Mouse (Mus musculus) testis, adult 2 months (tissue): Measurements from ENCODE around the gene Smlr1. TPM values are rescaled to one million over a fixed set of nuclear protein-coding genes. Genes with fewer than 3 reads are reported as not detected.

ENCODE experiments used
- H3K27ac ChIP-seq: fragments of 200-500 bp; 2 replicates; pipeline ENCODE4 v1.5.1; 2012; ENCODE audit warnings: low read depth, low read length; ENCODE audit not compliant: control insufficient read depth, insufficient read depth
- H3K27me3 ChIP-seq: fragments of 200-500 bp; 2 replicates; pipeline ENCODE4 v1.6.1; 2012; ENCODE audit warnings: mild to moderate bottlenecking, low read length, moderate library complexity; ENCODE audit not compliant: control insufficient read depth, insufficient read depth
- H3K36me3 ChIP-seq: fragments of 200-500 bp; 2 replicates; pipeline ENCODE4 v1.6.1; 2012; ENCODE audit warnings: mild to moderate bottlenecking, low read length; ENCODE audit not compliant: control insufficient read depth, insufficient read depth
- H3K4me1 ChIP-seq: fragments of 200-500 bp; 2 replicates; pipeline ENCODE4 v1.6.1; 2012; ENCODE audit warnings: low read length; ENCODE audit not compliant: control insufficient read depth, insufficient read depth
- H3K4me3 ChIP-seq: fragments of 200-500 bp; 2 replicates; pipeline ENCODE4 v1.5.1; 2012; ENCODE audit warnings: low read depth, mild to moderate bottlenecking, low read length, moderate library complexity, mixed read lengths; ENCODE audit not compliant: control insufficient read depth
- CTCF ChIP-seq: fragments of 200-500 bp; IDR thresholded peaks from 2 replicates; pipeline ENCODE4 v1.5.1; 2012; ENCODE audit warnings: low read depth, mild to moderate bottlenecking, inconsistent platforms, low read length, moderate library complexity; ENCODE audit not compliant: control insufficient read depth, insufficient read depth, insufficient replicate concordance
- POLR2A ChIP-seq: fragments of 200-500 bp; IDR thresholded peaks from 2 replicates; pipeline ENCODE4 v1.6.1; 2012; ENCODE audit warnings: low read depth, mild to moderate bottlenecking, inconsistent platforms, low read length, moderate library complexity; ENCODE audit not compliant: control insufficient read depth
- polyA plus RNA-seq: library from polyadenylated mRNA; depleted of rRNA; stranded (reverse); fragments of >200 nt; gene quantifications from 2 replicates; pipeline ENCODE4 v1.2.3, GENCODE M21; 2012; rRNA removed

Smlr1 gene
- polyA plus RNA-seq, 1 experiment, result not detected

- Histone ChIP-seq H3K36me3 (no peaks in the 10 kb centered on the region), H3K27ac (no peak overlapping the region)
- TF ChIP-seq POLR2A, result no peak
- no peak for TF ChIP-seq CTCF
These were observed 36.6 kb downstream of the Smlr1 start for GRCm38 (mm10) chr10:25499323-25500071.

GRCm38 (mm10) chr10:25488456-25488855 is 47.6 kb downstream of the Smlr1 start:
- H3K36me3 ChIP-seq, result no peaks in the 10 kb centered on the region
- H3K4me1 ChIP-seq, result no peaks in the 10 kb centered on the region
- TF ChIP-seq POLR2A (no peak), CTCF (peak; percentile 32; the same call in 1 of the 2 replicates)
- no peak overlapping the region for H3K4me3 ChIP-seq
- no peaks in the 10 kb centered on the region for H3K27me3 ChIP-seq
- no peak overlapping the region for H3K27ac ChIP-seq

More at GRCm38 (mm10) chr10:25499323-25500071, 36.6 kb downstream of the Smlr1 start:
- H3K4me3 ChIP-seq, result no peak overlapping the region
- no peaks in the 10 kb centered on the region for H3K4me1 ChIP-seq
- H3K27me3 ChIP-seq, result no peaks in the 10 kb centered on the region

- TF ChIP-seq POLR2A (no peak), CTCF (no peak)
- Histone ChIP-seq H3K4me3 (no peak overlapping the region), H3K36me3 (no peaks in the 10 kb centered on the region), H3K27me3 (no peaks in the 10 kb centered on the region), H3K27ac (no peak overlapping the region), H3K4me1 (no peaks in the 10 kb centered on the region)
These were observed 53.3 kb downstream of the Smlr1 start for GRCm38 (mm10) chr10:25482791-25483190.

GRCm38 (mm10) chr10:25479716-25480115 is 56.4 kb downstream of the Smlr1 start:
- Histone ChIP-seq H3K27me3 (no peaks in the 10 kb centered on the region), H3K27ac (no peak overlapping the region), H3K4me3 (no peak overlapping the region), H3K36me3 (no peaks in the 10 kb centered on the region), H3K4me1 (no peaks in the 10 kb centered on the region)
- TF ChIP-seq CTCF, result no peak
- TF ChIP-seq POLR2A, result no peak

Other genes with a start within 250 kb of the Smlr1 start
- 9.3 and 9.4 TPM in 2 replicates for gene Akap7, start 228.4 kb downstream of the Smlr1 start, polyA plus RNA-seq
- gene Epb41l2, start 176.5 kb downstream of the Smlr1 start, polyA plus RNA-seq, result 162 and 171 TPM in 2 replicates